Mouse (Mus musculus) urinary bladder, postnatal 4 days (tissue): ENCODE measurements around the gene Znrf3.
A peak's percentile ranks its signal among the peaks of the same experiment; 100 is the strongest.

ENCODE experiments used
- DNase-seq, 2 experiments: peaks; one replicate each; pipeline ENCODE4 v3.0.0; 2021 to 2022; ENCODE audit warnings: low spot score in 2 of 2

Gene Znrf3

DNA sequence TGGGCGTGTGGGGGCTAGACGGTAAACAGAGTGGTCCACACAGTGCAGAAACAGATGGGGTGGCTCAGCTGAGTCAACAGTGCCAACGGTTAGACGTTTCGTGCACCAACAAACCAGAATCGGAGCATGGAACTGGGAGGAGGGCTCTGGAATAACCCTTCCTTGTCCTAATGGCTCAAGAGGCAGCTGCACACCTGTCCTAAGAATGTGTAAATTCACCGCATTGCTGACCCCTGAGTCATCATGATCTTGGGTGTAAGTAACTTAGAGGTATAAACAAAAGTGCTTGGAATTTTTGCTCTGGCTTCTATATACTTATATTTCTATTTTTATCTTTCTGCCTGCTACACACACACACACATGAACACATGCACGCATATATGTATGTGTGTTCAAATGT, 202.5 kb downstream of the Znrf3 start:
- DNase-seq, result no peak

DNA sequence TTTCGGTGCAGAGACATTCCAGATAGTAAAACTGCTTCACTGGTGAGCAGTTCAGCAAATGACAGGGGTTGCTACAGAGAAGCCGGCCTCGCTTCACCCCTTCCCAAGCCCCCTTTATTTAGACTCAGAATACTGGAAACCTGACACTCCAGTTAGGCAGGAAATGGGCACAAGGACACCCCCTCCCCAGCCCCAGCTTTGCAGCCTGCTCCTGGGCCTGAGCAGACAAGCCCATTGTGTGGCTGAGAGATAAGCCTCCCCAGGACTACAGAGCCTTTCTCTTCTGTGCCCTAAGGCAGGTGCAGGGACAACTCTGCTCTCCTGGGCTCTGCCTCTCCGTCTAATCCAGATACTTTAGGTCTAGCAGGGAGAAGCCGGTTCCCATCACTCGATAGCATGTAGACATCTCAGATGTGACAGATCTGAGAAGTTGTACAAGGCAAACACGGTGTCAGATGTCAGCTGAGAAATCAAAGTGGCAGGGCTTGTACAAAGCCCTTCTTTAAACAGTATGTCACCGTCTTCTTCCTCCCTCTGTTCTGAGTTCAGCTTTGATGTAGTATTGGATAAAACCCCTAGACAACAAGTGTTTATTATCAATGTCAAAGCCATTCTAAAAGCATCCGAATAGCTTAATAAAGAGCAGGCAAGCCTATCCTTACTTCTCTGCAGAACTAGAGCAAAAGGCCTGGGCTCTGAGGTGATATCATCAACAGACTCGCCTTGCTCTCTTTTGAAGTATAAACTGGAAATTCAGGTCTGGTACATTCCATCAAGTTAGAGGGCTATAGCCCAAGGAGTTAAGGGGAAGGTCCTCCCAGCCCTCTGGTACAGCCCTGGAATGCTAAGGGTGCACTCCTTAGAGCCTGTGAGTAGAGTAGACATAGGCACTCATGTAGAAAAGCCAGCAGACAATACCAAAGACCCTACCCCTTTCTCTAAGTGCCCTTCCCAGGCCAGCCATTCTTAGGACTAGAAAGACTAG, 204.6 kb downstream of the Znrf3 start:
- DNase-seq, result peak in 1 of 2 experiments; percentile 34
